In genomic region chr9:120629609-120630008, GRCm38 (mm10) we compare ENCODE assay signal across 27 mouse cellular contexts. TPM values are rescaled to one million over a fixed set of nuclear protein-coding genes. Genes with fewer than 3 reads are reported as not detected.
DNase-seq lines count a peak whose midpoint lies in the region; ATAC-seq and TF ChIP-seq lines count a peak whose summit lies in the region.
"Had no signal": no experiment of that assay in that cellular context is flagged by ENCODE, and none has a peak within 500 bp of the region (broad histone marks: within the 10 kb centered on the region; RNA-seq: fewer than 3 reads in every experiment).

No protein-coding gene starts in this region.

- no peaks in the 10 kb centered on the region for H3K36me3 ChIP-seq in heart, embryonic 11.5 days (ENCODE audit: control insufficient read depth, insufficient read depth, low read length)
- H3K36me3 ChIP-seq in midbrain, embryonic 10.5 days: no peaks in the 10 kb centered on the region
- H3K36me3 ChIP-seq in midbrain, postnatal 0 days (ENCODE audit: insufficient read depth, low read length): no peaks in the 10 kb centered on the region
- H3K36me3 ChIP-seq in midbrain, embryonic 13.5 days: no peaks in the 10 kb centered on the region
- H3K36me3 ChIP-seq: embryonic facial prominence, embryonic 10.5 days; embryonic facial prominence, embryonic 15.5 days; heart, embryonic 13.5 days; hindbrain, embryonic 13.5 days; liver, embryonic 15.5 days; neural tube, embryonic 13.5 days had no signal

- intact Hi-C loops in heart, postnatal 10 days (cut with DNase I): no loop called here

- H3K4me1 ChIP-seq in heart, embryonic 11.5 days (ENCODE audit: control insufficient read depth, insufficient read depth, low read length): no peaks in the 10 kb centered on the region
- peaks cover 22% of the 10 kb centered on the region for H3K4me1 ChIP-seq in midbrain, embryonic 10.5 days
- H3K4me1 ChIP-seq in midbrain, postnatal 0 days (ENCODE audit: insufficient read depth, low read length): no peaks in the 10 kb centered on the region
- H3K4me1 ChIP-seq in midbrain, embryonic 13.5 days (replicated peaks): peaks cover 10% of the 10 kb centered on the region
- H3K4me1 ChIP-seq: embryonic facial prominence, embryonic 15.5 days; heart, embryonic 13.5 days; liver, embryonic 15.5 days had no signal

- no peak for ATAC-seq in heart, embryonic 11.5 days (replicated peaks; ENCODE audit: insufficient number of reproducible peaks, low FRiP score, low TSS enrichment)
- ATAC-seq in midbrain, postnatal 0 days (ENCODE audit: low FRiP score): no peak
- 0 out of 2 replicates have a peak, but pooled peaks have one; percentile 45 for ATAC-seq in midbrain, embryonic 13.5 days
- ATAC-seq: activated CD4-positive, CD25-positive, alpha-beta regulatory T cell, adult 4 months; forebrain, embryonic 14.5 days; intestine, postnatal 0 days had no signal

- no peaks in the 10 kb centered on the region; the same call in 1 of the 2 replicates for H3K9me3 ChIP-seq in heart, embryonic 11.5 days (replicated peaks; ENCODE audit: control insufficient read depth, low read length)
- peaks cover 10% of the 10 kb centered on the region; the same call in 1 of the 2 replicates for H3K9me3 ChIP-seq in midbrain, embryonic 10.5 days (replicated peaks)
- H3K9me3 ChIP-seq in midbrain, postnatal 0 days (ENCODE audit: low read length): 0 out of 2 replicates have a peak, but pooled peaks cover 2% of the 10 kb centered on the region
- H3K9me3 ChIP-seq in midbrain, embryonic 13.5 days: peaks cover 2% of the 10 kb centered on the region; the same call in 1 of the 2 replicates
- H3K9me3 ChIP-seq: embryonic facial prominence, embryonic 15.5 days; liver, embryonic 15.5 days had no signal

- H3K27ac ChIP-seq in heart, embryonic 11.5 days (ENCODE audit: low read depth, low read length): no peak overlapping the region
- H3K27ac ChIP-seq in midbrain, embryonic 10.5 days (replicated peaks): peak overlapping the region; percentile 66
- no peak overlapping the region for H3K27ac ChIP-seq in midbrain, postnatal 0 days (ENCODE audit: low read depth, low read length)
- peak overlapping the region; percentile 39; the same call in 1 of the 2 replicates for H3K27ac ChIP-seq in midbrain, embryonic 13.5 days
- H3K27ac ChIP-seq: embryonic facial prominence, embryonic 10.5 days; embryonic facial prominence, embryonic 15.5 days; heart, embryonic 13.5 days; hindbrain, embryonic 13.5 days; liver, embryonic 15.5 days; neural tube, embryonic 13.5 days; stomach, postnatal 0 days had no signal

- DNase-seq in heart, postnatal 10 days: peak; percentile 24 to 32
- no peak for DNase-seq in midbrain, embryonic 10.5 days (ENCODE audit: low spot score)
- no peak for DNase-seq in midbrain, postnatal 0 days (ENCODE audit: low spot score)
- no peak for DNase-seq in urinary bladder, postnatal 10 days (ENCODE audit: low spot score)
- DNase-seq: adrenal gland, adult 2 months; B cell, adult 2 months; cerebellum, adult 2 months; cerebellum, postnatal 14 days; kidney, adult 9 months; kidney, postnatal 10 days; layer of hippocampus, adult 9-11 months; lung, embryonic 14.5 days; lung, postnatal 14 days; right cerebral cortex, postnatal 4 days; thymus, postnatal 4 days had no signal

- no peak for TF ChIP-seq CTCF in midbrain, postnatal 0 days (IDR thresholded peaks at IDR 0.05)

- H3K27me3 ChIP-seq in heart, embryonic 11.5 days (ENCODE audit: control insufficient read depth, insufficient read depth, low read length): no peaks in the 10 kb centered on the region
- no peaks in the 10 kb centered on the region for H3K27me3 ChIP-seq in midbrain, embryonic 10.5 days (ENCODE audit: low read depth, poor library complexity, severe bottlenecking)
- H3K27me3 ChIP-seq in midbrain, postnatal 0 days (ENCODE audit: insufficient read depth, low read length): no peaks in the 10 kb centered on the region
- H3K27me3 ChIP-seq in midbrain, embryonic 13.5 days: no peaks in the 10 kb centered on the region
- H3K27me3 ChIP-seq: embryonic facial prominence, embryonic 15.5 days; heart, embryonic 13.5 days; hindbrain, embryonic 13.5 days; liver, embryonic 15.5 days; neural tube, embryonic 13.5 days had no signal

- H3K9ac ChIP-seq in heart, embryonic 11.5 days (ENCODE audit: low read depth, low read length): no peak overlapping the region
- H3K9ac ChIP-seq in midbrain, postnatal 0 days (replicated peaks; ENCODE audit: low read length, poor library complexity, severe bottlenecking): no peak overlapping the region
- no peak overlapping the region for H3K9ac ChIP-seq in midbrain, embryonic 13.5 days (replicated peaks)
- H3K9ac ChIP-seq: embryonic facial prominence, embryonic 15.5 days; heart, embryonic 13.5 days; hindbrain, embryonic 13.5 days; liver, embryonic 15.5 days; lung, embryonic 14.5 days; neural tube, embryonic 13.5 days had no signal

- H3K4me3 ChIP-seq in heart, embryonic 11.5 days (ENCODE audit: low read depth, low read length): no peak overlapping the region
- H3K4me3 ChIP-seq in midbrain, embryonic 10.5 days: no peak overlapping the region
- no peak overlapping the region for H3K4me3 ChIP-seq in midbrain, postnatal 0 days (ENCODE audit: low read depth, low read length)
- no peak overlapping the region for H3K4me3 ChIP-seq in midbrain, embryonic 13.5 days (replicated peaks)
- H3K4me3 ChIP-seq: embryonic facial prominence, embryonic 10.5 days; embryonic facial prominence, embryonic 15.5 days; heart, embryonic 13.5 days; hindbrain, embryonic 13.5 days; liver, embryonic 15.5 days; neural tube, embryonic 13.5 days had no signal

- 75% methylated on average over 11 of the region's 11 CpGs for WGBS in heart, embryonic 11.5 days (ENCODE audit: insufficient replicate concordance)
- 88% methylated on average over 11 of the region's 11 CpGs for WGBS in midbrain, embryonic 10.5 days
- WGBS in midbrain, postnatal 0 days: 64% methylated on average over 11 of the region's 11 CpGs
- WGBS in midbrain, embryonic 13.5 days: 76% methylated on average over 11 of the region's 11 CpGs

- H3K4me2 ChIP-seq in heart, embryonic 11.5 days: no peak overlapping the region
- no peak overlapping the region for H3K4me2 ChIP-seq in midbrain, postnatal 0 days (ENCODE audit: low read depth, low read length, poor library complexity, severe bottlenecking)
- H3K4me2 ChIP-seq in midbrain, embryonic 13.5 days (replicated peaks): no peak overlapping the region
- H3K4me2 ChIP-seq: embryonic facial prominence, embryonic 15.5 days; heart, embryonic 13.5 days; hindbrain, embryonic 13.5 days; liver, embryonic 15.5 days; lung, embryonic 14.5 days; neural tube, embryonic 13.5 days had no signal

RNA-seq across cellular contexts. Expression of gene Rpl14, which starts 58.4 kb away (rescaled TPM):
- 100 to 1,000 TPM; 373 to 377 TPM for total RNA-seq in heart, postnatal 10 days (2021)
- polyA plus RNA-seq in heart, embryonic 11.5 days (2014; fragmentation: Nextera tagmentation; extraction: Ambion mirVana): 644 and 729 TPM in 2 replicates
- 691 and 854 TPM in 2 replicates for polyA plus RNA-seq in midbrain, embryonic 10.5 days (2016; fragmentation: Nextera tagmentation; extraction: Ambion mirVana)
- 261 and 287 TPM in 2 replicates for total RNA-seq in midbrain, postnatal 0 days (2014; rRNA removed)
- polyA plus RNA-seq in midbrain, postnatal 0 days (2015; fragmentation: Nextera tagmentation; extraction: Ambion mirVana): 445 and 474 TPM in 2 replicates
- 474 and 477 TPM in 2 replicates for polyA plus RNA-seq in midbrain, embryonic 13.5 days (2015; fragmentation: Nextera tagmentation; extraction: Ambion mirVana)

Comparison
In these comparisons a context has a peak if more than half of its experiments do, and no peak if none do; other contexts are left out.
1. H3K27ac ChIP-seq: peak in midbrain, embryonic 10.5 days (single experiment) and midbrain, embryonic 13.5 days (single experiment); none in heart, embryonic 11.5 days (single experiment) and midbrain, postnatal 0 days (single experiment).
2. DNase-seq: peak in heart, postnatal 10 days (2 of 2); none in midbrain, embryonic 10.5 days (single experiment), midbrain, postnatal 0 days (single experiment) and urinary bladder, postnatal 10 days (single experiment).